Mouse (Mus musculus) retina, postnatal 7 days (tissue): ENCODE data around the gene Mmp2.
A peak's percentile ranks its signal among the peaks of the same experiment; 100 is the strongest.
"Not testable (repeated sequence)": the region's sequence is repeated elsewhere in the genome, so short reads cannot be mapped to it uniquely, and the experiment has no call there.

Experiments used
- DNase-seq: peaks from one replicate; pipeline ENCODE4 v3.0.0-alpha.2; 2012; ENCODE audit warnings: low read depth, low spot score

Gene Mmp2

DNA sequence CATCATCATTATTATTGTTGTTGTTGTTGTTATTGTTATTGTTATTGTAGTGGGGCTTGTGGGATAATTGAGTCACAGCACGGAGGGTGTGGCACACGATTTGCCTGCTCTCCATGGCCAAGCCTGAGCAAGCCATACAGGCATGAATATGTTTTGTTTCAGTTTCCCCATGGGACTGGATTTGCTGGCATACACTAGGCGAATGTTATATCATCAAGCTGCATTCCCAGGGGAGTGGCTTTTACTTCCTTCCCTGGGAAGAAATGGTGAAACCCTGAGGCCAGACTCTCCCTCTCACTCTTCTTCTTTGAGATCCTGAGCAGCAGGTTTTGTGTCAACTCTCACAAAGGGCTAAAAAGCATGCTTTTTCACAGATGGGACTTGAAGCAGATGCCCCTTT is 11.5 kb downstream of the Mmp2 start:
- no peak for DNase-seq

DNA sequence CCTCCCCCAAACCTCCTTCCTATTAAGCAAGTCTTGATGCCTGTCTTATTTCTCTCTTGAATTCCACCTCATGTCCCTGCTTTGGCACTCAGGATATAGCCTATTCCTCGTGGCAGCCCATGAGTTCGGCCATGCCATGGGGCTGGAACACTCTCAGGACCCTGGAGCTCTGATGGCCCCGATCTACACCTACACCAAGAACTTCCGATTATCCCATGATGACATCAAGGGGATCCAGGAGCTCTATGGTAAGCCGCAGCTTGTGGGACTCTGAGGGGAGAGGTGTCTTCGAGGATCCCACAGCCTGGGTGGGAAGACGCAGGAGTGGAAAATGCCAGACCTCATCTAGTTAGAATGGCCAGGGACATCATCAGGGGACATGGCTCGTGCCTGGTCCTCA is 12.1 kb downstream of the Mmp2 start:
- no peak for DNase-seq

DNA sequence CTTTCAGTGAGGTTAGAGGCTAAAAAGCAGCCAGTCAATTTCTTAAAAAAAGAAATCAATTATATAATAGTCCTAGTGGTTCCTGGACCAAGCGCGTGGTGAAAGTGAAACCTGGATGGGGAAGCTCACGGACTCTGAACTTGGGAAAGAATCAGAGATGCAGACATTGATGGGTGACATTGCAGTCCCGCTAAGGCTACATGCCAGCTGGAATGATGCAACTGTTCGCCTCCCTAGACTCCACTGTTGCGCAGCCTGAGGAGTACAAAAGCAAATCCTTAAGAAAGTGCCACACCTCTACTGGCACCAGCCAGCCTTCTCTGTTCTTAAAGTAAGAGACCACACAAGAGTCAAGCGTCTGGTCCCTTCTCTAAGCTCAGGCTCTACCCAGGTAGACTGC is 12.8 kb downstream of the Mmp2 start:
- DNase-seq: no peak

DNA sequence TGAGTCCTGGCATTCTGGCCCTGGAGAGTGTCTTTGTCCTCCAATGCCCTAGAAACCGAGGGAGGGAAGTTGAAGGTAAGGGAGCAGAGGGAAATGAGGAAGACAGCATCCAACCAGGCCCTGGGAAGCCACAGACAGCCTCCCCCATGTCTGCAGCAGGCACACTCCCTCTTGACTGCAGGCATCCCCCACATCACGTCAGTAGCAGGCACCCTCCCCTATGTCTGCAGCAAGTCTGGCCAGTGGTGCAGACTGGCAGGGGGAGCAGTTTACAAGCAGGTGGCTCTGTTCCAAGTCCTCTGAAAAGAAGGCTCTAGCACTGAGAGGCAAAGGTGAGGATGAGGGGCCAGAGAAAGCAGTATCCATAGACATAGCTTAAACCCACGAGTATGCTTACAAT is 19.6 kb downstream of the Mmp2 start:
- DNase-seq: peak; percentile 14

DNA sequence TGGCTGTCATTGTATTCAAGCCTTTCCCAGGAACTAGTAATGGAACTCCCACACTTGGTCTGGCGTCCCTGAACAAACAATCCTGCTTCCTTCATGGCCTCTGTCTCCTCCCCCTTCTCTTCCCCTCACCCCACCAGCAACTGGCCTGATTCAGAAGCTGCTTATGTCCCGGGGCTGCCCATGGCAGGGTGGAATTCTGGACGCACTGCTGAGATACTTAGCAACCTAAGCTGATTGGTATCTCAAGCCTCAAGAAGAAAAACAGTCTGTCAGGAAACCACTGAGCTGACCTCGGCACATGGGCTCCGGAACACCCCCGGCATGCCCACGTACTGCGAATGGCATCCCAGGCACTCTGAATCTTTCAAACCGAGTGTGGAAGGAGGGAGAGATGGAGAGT is 20.2 kb downstream of the Mmp2 start:
- DNase-seq: peak; percentile 73

DNA sequence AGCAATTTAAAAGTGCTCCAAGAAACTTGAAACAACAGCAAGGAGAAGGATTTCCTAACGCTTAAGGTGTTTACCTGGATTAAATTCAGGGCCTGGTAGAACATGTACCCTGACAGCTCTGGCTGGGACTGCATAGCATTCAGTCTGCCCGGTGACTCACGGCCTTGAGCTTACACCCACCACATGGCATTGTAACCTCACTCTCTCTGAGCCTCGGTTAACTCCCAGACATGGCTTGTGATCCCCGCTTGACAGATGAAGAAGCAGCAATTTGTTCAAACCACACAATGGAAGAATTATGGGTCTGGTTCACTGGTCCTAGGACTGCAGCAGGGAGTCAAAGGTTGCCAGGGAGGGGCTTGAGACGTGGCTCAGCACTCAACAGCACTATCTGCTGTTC is 22.2 kb downstream of the Mmp2 start:
- no peak for DNase-seq

DNA sequence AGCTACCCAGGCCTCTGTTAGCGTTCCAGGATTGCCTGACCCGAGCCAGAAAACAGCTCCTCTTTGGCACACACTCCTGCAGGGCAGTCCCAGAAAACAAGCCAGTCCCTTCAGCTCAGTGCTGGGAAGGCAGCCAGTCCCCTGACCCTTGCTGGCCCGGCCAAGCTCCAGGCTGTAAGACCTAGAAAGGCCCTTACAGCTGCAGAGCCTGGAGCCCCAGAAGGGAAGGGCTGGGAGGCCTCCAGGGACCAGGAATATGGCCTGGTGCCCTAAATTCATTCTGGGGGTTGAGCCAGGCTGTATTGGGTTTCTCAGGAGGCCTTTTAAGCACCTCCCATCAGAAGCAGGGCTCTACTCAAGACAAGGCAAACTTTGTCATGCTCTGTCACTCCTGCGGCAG is 23.1 kb downstream of the Mmp2 start:
- no peak for DNase-seq

DNA sequence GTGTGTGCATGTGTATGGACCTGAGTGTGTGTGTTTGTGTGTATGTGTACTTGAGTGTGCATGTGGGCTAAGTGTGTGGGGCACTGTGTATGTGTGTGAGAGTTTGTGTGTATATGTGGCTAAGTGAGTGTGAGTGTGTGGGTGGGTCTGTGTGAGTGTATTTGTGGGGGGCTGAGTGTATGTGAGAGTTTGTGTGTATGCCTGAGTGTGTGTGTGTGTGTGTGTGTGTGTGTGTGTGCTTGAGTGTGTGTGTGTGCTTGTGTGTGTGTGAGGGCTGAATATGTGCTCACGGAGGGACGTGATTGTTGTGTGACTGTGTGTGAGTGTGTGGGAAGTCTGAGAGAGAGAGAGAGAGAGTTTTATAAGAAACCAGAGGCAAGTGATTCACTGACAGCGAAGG is 24.3 kb downstream of the Mmp2 start:
- DNase-seq: no peak

DNA sequence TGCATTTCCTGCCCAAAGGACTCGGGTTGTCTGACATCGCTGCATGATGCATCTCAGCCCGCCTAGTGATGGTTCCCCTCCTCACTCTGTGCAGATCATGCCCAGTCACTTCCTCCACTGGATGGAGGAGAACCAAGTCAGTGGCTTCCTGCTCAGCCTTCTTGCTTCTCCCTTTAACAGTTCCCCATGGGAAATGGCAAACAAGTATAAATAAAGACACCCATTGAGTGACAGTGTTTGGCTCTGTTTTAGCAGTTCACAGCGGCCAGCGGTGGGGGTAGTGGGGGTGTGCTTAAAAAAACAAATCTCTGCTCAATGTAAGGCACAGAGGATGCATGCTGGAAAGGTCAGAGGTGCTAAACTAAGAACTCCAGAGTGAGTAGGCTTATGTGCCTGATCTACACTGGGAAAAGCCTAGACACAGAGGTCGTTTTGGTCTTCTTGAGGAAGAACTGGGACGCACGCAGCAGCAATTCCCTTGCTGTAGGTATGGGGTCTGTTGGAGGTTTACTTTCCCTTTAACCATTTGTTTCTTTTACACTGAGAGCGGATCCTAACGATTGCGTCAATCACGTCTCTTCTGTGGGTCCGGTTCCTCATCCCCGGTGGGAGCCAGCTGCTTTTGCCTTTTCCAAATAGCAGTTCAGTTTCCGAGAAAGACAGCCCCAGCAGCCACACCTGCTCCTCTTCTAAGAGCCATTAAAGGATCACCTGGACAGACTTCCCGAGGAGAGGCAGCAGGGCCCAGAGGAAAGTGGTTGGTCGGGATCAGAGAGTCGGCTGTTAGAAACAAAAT is 26.3 kb downstream of the Mmp2 start:
- DNase-seq: no peak

DNA sequence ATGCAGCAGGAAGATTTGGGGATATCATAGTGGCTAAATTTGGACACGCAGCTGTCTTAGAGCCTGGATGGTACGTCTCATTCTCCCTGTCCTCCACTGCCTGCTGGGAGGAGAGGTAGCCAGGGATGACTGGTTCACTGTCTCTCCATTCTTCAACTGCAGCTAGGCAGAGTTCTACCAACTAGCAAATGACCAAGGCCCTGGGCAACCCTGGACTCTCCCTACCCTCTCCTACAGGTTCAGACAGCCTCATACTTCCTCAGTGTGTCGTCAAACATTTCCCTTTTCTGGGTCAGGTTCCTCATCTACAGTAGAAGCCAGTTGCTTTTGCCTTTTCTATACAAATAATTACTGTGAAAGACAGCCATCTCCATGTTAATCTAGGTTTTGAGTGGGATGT is 27.6 kb downstream of the Mmp2 start:
- DNase-seq: no peak

DNA sequence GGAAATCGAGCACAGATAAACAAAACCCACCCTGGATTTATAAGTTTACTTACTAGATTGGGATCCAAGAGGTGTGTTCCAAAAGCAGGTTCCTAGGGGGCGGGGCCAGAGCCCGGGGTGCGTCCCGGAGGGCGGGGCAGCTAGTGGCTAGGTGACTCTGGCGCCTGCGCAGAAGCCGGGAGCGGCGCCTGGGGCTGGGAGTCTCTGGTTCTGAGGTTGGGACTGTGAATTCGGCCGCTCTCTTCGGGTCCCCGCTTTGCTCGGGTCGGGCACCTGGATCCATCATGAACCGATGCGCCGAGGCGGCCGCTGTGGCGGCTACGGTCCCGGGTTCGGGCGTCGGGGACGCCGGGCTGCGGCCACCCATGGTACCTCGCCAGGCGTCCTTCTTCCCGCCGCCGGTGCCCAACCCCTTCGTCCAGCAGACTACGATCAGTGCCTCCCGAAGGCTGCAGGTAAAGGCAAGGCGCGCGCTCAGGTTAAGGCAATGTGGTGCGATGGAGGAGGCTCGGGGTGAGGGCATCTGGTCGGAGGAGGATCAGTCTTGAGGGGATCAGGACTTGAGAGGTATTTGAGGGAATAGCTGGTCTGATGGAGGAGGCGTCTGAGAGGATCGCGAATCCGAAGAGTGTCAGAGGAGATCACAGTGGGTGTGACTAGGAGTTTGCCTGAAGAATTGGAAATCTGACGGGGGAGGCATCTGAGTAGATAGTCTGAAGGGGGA is 28.2 kb downstream of the Mmp2 start, which contains the start of gene Lpcat2:
Gene Lpcat2 (plus strand): TSS at position 169 of the 724 bp plus-strand sequence.
- no peak for DNase-seq

DNA sequence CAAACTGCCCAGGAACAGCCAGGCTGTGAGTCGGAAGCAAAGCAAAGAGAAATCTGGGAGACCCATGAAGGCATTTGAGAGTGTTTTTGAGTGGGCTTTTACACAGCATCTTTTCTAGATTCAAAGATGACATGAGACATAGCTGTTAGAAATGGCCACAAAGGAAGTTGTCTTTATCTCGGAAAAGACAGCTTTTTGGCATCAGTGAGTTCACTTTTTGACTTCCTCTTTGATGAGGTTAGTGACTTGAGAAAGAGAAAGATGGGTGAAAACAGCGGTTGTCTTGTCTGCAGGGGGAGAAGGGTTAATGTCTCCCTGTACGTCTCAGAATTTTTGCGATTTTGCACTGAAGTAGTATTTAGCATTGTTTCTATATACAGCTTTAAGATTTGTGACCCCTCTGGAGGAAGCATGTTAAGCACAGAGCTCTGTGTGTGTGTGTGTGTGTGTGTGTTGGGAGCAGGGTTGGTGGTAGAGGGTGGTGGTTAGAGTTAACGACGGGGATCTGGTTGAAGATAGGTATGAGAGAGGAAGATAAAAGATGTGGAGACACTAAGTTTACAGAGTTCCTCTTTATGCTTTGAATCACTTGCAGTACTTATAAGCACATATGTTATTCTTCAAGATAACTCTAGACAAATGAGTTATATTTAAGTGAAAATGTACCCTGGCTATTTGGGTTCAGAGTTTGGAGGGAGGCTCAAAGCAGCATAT is 29.3 kb downstream of the Mmp2 start:
- no peak for DNase-seq

DNA sequence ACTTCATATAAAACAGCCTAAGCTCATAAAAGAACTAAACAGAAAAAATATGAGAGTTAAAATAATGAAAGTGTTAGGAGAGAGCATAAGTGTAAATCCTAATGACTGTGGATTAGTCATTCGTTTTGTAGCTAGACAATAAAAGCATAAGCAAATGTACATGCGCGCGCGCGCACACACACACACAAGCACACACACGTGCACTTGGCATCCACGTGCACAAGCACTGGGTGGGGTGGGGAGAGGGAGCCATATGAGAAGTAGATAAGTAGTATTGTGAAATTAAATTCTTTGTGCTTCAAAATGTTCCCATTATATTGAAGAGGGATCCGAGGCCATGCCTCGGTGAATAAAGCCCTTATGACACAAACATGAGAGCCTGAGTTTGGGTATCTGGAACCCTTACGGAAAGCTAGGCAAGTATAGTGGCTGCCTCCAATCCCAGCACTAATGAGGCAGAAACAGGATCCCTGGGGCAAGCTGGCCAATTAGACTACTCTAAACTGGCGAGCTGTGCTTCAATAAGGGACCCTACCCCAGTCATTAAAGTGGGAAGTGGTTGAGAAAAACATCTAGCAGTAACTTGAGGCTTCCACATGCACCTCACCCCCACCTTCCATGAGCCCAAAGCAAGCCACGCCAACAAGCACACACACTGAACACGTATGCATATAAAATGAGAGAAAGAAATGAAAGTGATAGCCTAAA is 31.5 kb downstream of the Mmp2 start:
- no peak for DNase-seq

DNA sequence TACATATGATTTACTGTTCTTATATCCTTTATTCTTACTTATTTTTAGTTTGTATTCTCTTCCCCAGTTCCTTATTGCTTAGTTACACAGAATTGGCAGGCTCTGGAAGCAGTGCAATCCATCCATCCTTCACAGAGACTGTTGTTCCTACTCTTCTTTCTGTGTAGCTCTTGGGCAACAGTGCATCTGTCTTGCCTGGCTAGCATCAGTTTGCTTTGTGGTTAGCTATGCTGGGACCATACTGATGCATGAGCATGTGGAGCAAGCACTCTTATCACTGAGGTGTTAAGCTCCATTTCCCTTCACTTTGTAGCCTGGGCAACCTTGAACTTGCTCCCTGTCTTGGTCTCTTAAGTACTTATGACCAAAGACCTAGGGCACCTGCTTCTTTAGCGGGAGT is 34.9 kb downstream of the Mmp2 start:
- no peak for DNase-seq

DNA sequence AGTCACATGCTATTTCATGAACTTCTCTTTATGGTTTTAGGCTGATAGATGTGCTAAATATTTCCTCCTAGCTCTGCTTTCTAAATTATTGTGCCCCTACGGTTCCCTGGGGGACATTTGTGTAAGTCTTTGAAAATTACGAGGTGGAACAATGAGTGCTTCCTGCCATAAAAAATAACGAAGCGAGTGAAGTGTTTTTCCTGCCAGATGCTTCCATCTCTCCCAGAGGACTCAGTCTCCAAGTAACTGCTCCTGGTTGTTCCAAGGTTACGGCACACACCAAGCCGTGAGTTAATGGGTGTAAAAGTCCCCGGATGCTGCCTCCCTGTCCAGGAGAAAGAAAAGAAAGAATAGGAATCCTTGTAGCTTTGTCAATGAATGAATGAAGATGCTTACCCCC is 43.2 kb downstream of the Mmp2 start:
- DNase-seq: no peak

DNA sequence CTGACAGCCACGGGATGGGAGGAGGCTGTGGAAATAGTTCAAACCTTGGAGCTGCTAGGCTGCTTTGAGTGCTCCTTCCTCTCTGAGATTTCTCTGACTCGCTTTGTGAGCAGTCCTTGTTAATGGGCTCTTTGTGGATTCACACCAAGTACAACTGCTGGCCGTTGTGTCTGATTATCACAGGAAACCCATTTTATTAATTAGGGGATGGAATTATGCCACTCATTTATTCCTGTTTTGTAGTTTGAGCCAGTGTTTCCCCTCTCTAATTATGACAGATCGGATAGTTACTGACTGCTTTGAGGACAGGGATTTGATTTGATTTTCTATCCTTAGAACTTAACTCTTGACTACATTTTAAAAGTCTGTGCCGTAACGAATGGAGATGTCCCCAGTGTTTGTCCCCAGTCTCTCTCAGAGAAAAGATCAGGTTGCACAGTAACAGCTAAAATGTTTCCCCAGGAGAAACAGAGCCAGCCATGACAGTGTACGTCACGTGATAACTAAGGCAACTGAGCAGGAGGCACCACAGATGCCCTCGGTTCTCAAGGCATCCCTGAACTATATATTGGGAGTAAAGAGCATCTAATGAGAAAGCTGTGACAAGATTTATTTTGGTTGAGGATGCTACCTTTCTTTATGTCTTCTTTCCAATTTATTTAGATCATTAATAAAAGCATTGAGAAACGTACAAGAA is 45.1 kb downstream of the Mmp2 start:
- DNase-seq: no peak

DNA sequence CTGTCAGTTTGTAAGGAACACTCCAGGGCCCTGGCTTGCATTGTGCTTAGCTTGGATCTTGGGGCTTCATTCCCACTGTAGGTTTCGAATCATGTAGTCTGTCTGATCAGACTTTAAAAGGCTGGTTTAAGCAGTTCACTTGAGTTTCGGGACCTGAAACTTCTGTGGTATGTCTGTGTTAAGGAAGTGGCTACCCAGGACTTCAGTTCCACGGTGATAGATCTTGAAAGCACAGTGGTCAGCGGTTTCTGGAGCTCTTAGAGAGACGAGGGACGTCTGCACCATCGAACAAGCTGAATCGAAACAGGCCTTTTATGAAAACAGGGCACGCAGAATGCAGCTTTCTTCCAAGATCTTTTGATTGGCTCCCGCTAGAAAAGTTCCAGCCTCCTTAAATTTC is 48.7 kb downstream of the Mmp2 start:
- DNase-seq: no peak

DNA sequence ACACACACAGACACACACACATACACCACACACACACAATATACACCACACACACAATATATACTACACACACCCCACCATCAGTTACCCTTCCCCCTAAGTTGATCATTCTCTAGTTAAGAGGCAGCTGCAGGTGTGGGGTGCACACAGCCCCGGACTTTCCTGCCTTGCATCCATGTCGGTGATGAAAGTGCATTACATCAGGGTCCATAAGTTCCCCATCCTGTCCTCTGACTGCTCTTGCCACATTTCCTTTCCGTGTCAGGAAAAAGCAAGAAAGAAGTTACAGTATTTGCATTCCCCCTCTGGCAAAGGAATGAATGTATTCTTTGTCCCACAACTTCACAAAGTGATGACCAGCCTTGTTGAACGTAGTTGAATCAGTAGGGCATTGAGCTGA is 54.2 kb downstream of the Mmp2 start:
- DNase-seq: no peak

DNA sequence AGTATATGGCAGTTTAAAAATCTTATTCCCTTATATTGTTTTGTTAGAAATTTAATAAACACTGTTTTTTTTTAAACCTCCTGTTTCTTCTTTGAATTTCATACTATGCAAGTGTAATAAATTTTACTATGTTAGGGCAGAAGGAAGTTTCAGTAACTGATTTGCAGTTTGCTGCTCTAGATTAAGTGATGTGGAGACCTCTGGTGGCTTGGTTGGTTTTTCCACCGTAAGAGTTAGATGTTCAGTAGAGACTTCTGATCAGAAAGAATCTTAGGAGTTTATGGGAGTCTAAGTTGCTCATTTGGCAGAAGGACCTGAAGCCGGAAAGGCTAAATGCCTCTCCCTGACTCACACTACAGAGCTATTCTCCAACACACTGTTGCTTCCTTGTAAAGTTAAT is 56.7 kb downstream of the Mmp2 start:
- DNase-seq: no peak

DNA sequence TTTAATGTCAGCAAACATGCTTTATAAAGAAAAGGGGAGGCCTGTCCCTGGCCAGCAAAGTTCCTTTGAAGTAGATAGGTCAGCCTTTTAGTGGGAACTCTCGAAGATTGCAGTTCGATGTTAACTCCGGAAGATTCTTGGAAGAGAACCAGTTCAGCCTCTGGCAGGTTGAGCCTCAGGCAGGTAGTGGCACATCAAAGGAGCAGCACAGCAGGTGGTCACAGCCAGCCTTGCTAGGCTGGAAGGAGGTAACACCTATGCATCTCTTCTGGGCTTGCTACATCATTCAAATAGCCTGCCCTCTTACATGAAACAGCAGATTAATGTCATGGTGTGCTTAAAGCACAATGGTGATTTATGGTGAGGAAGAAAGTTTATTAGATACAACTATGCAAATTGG is 65.1 kb downstream of the Mmp2 start:
- not testable (repeated sequence) for DNase-seq

DNA sequence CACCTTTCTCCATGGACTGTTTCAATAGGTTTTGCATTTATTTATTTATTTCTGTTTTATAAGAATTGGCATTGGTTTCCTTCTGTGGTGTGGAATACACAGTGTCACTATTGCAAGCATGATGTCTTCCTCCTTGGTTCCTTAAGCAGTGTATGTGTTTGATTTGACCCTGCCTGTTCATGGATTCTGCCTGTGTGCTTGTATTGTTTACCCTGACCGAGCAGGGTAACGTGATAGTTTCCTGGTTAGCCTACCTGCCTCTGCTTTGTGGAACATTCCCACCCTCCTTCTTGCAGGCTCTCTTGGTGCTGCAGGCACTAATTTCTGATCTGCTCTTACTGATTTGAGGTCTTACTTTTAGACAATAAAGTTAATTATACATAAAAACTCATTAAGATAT is 66.8 kb downstream of the Mmp2 start:
- no peak for DNase-seq
